Mouse (Mus musculus): Measurements from ENCODE around the gene S100g.

The S100g gene

GRCm38 (mm10) chrX:162964383-162964782, at the start of gene S100g:
TSS of gene S100g (minus strand) at chrX:162964599.
- DNase-seq: peak in 1 of 2 experiments; percentile 9

GRCm38 (mm10) chrX:162992121-162992520, 27.7 kb upstream of the S100g start:
- no peak for DNase-seq

- DNase-seq: no peak
Observed at GRCm38 (mm10) chrX:162991396-162991795, 27.0 kb upstream of the S100g start.

- no peak for DNase-seq
Observed at GRCm38 (mm10) chrX:162986876-162987495, 22.6 kb upstream of the S100g start.

GRCm38 (mm10) chrX:162976194-162976593, 11.8 kb upstream of the S100g start:
- DNase-seq: no peak

- DNase-seq: no peak
Observed at GRCm38 (mm10) chrX:162967456-162967855, 3.1 kb upstream of the S100g start.

- no peak for DNase-seq
Observed at GRCm38 (mm10) chrX:162963840-162964239, 559 bp downstream of the S100g start.

- DNase-seq: no peak
Observed at GRCm38 (mm10) chrX:162957921-162958320, 6.5 kb downstream of the S100g start.

- DNase-seq: peak in 1 of 2 experiments; percentile 27
Observed at GRCm38 (mm10) chrX:162949811-162950439, 14.5 kb downstream of the S100g start.

- DNase-seq: no peak
Observed at GRCm38 (mm10) chrX:162942027-162942426, 22.4 kb downstream of the S100g start.

GRCm38 (mm10) chrX:162931467-162931866, 32.9 kb downstream of the S100g start:
- DNase-seq: no peak

- DNase-seq: no peak
Observed at GRCm38 (mm10) chrX:162921487-162922125, 42.8 kb downstream of the S100g start.

GRCm38 (mm10) chrX:162915697-162916096, 48.7 kb downstream of the S100g start:
- peak in 1 of 2 experiments; percentile 61 for DNase-seq

- DNase-seq: no peak
Observed at GRCm38 (mm10) chrX:162913651-162914050, 50.7 kb downstream of the S100g start.

All from lung, postnatal 4 days (tissue).